Mouse (Mus musculus) lung, embryonic 14.5 days (tissue): ENCODE results near the gene Dock1. TPM values are rescaled to one million over a fixed set of nuclear protein-coding genes. Genes with fewer than 3 reads are reported as not detected.
A peak's percentile ranks its signal among the peaks of the same experiment; 100 is the strongest.

Experiments used
- ATAC-seq: fragments of 200-750 bp; cut with Nextera tagmentation; 2 replicates; pipeline ENCODE4 v1.8.0; 2017; ENCODE audit warnings: mild to moderate bottlenecking, moderate TSS enrichment, moderate library complexity; ENCODE audit not compliant: insufficient read depth
- DNase-seq: peaks from one replicate; pipeline ENCODE4 v3.0.0-alpha.2; 2015
- H3K27ac ChIP-seq: fragments of 300-500 bp; sonication (generic); 2 replicates; pipeline ENCODE4 v1.5.1; 2014; ENCODE audit warnings: low read depth, mild to moderate bottlenecking, moderate library complexity
- H3K27me3 ChIP-seq: fragments of 300-500 bp; sonication (generic); 2 replicates; pipeline ENCODE4 v1.6.1; 2014; ENCODE audit warnings: low read length, control low read depth; ENCODE audit not compliant: insufficient read depth
- H3K36me3 ChIP-seq: fragments of 300-500 bp; sonication (generic); 2 replicates; pipeline ENCODE4 v1.6.1; 2014; ENCODE audit warnings: control low read depth; ENCODE audit not compliant: insufficient read depth
- H3K4me1 ChIP-seq: fragments of 300-500 bp; sonication (generic); 2 replicates; pipeline ENCODE4 v1.6.1; 2014; ENCODE audit warnings: antibody characterized with exemption, control low read depth; ENCODE audit not compliant: insufficient read depth
- H3K4me2 ChIP-seq: fragments of 300-500 bp; sonication (generic); 2 replicates; pipeline ENCODE4 v1.6.1; 2014; ENCODE audit warnings: mild to moderate bottlenecking
- H3K4me3 ChIP-seq: fragments of 300-500 bp; sonication (generic); 2 replicates; pipeline ENCODE4 v1.5.1; 2014; ENCODE audit warnings: low read depth, low read length
- H3K9ac ChIP-seq: fragments of 300-500 bp; sonication (generic); 2 replicates; pipeline ENCODE4 v1.6.1; 2014
- H3K9me3 ChIP-seq: fragments of 300-500 bp; sonication (generic); 2 replicates; pipeline ENCODE4 v1.6.1; 2016; ENCODE audit warnings: low read depth, low read length, control low read depth
- CTCF ChIP-seq: IDR thresholded peaks from 2 replicates; pipeline ENCODE4 v1.5.1; 2016; ENCODE audit warnings: antibody characterized with exemption, low read depth
- WGBS: fragments of 180-500 bp; shearing (Covaris S2); extraction: QIAGEN DNeasy Blood & Tissue Kit; methylation state at CpG from one replicate; pipeline ENCODE4 v1.1.7; 2014; 5-methylcytosine and 5-hydroxymethylcytosine counted together
- polyA plus RNA-seq: library from polyadenylated mRNA; unstranded; fragments of >200 nt; fragmentation: Nextera tagmentation; extraction: Ambion mirVana; gene quantifications from 2 replicates; pipeline ENCODE4 v1.2.1, GENCODE M21; 2014

Gene Dock1
- polyA plus RNA-seq, 1 experiment from 2014 or later = 57.3 TPM

DNA sequence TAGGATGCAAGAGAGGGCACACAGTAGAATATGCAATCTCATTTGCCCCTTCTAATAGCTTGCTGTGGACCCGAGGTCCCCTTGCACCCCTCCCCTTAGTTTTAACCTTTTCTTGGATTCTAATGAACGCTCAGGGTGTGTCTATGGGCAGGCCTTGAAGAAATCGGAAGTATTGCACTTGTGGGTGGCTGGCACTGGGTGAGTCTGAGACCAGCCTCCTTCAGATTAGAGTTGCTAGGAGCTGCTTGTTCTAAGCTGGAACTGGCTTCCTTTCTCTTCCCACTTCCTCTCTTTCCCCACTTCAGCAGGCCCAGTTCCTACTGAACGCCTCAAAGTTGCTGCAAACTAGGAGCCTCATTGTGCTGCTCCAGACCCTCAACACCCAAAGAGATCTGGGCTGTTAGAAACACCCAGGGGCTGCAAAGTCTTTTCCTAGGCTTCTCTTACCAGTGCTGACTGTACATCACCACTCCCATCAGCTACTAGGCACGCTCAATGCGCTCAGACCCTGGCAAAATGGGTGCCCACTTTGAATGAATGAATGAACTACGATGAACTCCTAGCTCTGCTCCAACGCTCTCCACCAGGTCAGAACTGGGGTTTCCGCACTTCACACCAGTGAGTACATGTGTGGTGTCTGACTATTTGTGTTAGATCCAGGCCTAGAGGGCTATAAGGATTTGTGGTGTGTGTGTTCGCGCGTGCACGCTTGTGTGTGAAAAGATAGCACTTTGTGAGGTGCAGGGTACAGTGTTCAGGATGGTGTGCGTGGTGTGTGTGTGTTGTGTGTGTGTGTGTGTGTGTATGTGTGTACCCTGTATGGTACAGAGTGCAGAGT lies 761 bp upstream of the Dock1 start:
- H3K9ac ChIP-seq = peak overlapping the region; percentile 96; the same call in 1 of the 2 replicates
- H3K9me3 ChIP-seq = no peaks in the 10 kb centered on the region
- H3K36me3 ChIP-seq = no peaks in the 10 kb centered on the region
- 85% methylated on average over 14 of the region's 14 CpGs for WGBS
- peak overlapping the region; percentile 89 for H3K4me2 ChIP-seq
- H3K4me1 ChIP-seq = peaks cover 16% of the 10 kb centered on the region; the same call in 1 of the 2 replicates
- ATAC-seq = no peak
- no peaks in the 10 kb centered on the region for H3K27me3 ChIP-seq
- H3K27ac ChIP-seq = peak overlapping the region; percentile 97
- peak overlapping the region; percentile 84 for H3K4me3 ChIP-seq
- no peak for DNase-seq
- TF ChIP-seq CTCF = no peak

DNA sequence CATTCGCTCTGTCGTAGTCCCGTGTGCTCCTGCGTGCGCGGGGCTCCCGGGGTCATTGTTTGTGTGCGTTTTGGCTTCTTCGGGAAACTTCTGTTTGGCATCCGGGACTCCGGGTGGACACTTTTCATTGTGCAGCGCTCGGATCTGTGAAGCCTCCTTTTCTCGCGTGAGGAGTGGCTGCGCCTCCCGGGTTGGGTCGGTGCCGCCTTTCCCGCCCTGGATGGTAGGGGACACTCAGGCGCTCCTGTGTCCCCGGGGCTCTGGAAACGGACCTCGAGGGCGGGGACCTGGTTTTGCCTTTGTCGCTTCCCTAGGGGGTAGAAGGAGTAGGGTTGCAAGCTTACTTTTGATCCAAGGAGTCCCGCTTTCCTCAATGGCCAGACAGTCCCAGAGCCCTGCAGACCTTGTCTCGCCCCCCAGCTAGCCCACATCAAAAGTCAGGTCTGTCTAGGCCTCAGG lies 578 bp downstream of the Dock1 start:
- Histone ChIP-seq H3K4me2 (peak overlapping the region; percentile 89), H3K9ac (peak overlapping the region; percentile 96), H3K4me3 (peak overlapping the region; percentile 84), H3K9me3 (no peaks in the 10 kb centered on the region), H3K27ac (peak overlapping the region; percentile 97), H3K4me1 (peaks cover 16% of the 10 kb centered on the region; the same call in 1 of the 2 replicates), H3K36me3 (no peaks in the 10 kb centered on the region), H3K27me3 (no peaks in the 10 kb centered on the region)
- under 1% methylated on average over 28 of the region's 28 CpGs for WGBS
- peak; percentile 47 for ATAC-seq
- no peak for TF ChIP-seq CTCF
- peak; percentile 75 for DNase-seq

DNA sequence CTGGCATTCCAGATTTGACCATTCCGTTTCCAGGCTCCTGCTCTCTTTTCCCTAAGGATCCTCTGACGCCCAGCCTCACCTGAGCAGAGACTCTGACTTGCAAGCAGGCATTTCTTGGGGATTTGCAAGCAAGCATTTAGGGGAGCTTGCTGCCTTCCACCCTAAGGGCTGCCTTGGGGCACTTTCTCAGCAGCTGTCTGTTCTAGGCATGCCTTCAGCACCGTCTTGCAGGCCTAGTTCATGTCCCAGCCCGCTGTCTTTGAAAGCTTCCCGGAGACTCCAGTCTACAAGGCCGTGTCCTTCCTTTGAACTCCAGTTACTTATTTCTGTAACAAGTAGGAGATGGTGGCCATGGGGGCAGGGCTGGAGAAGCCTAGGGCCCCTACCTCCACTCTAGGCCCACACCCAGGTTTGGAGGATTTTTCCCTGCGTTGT lies 1.0 kb downstream of the Dock1 start:
- H3K27me3 ChIP-seq = no peaks in the 10 kb centered on the region
- H3K9me3 ChIP-seq = no peaks in the 10 kb centered on the region
- WGBS = 10% methylated on average over 7 of the region's 7 CpGs
- ATAC-seq = peak; percentile 20; the same call in 1 of the 2 replicates
- peak overlapping the region; percentile 97 for H3K27ac ChIP-seq
- H3K4me2 ChIP-seq = peak overlapping the region; percentile 89
- TF ChIP-seq CTCF = no peak
- H3K9ac ChIP-seq = peak overlapping the region; percentile 96
- H3K4me3 ChIP-seq = peak overlapping the region; percentile 84
- H3K36me3 ChIP-seq = no peaks in the 10 kb centered on the region
- DNase-seq = peak; percentile 66
- peaks cover 16% of the 10 kb centered on the region; the same call in 1 of the 2 replicates for H3K4me1 ChIP-seq

DNA sequence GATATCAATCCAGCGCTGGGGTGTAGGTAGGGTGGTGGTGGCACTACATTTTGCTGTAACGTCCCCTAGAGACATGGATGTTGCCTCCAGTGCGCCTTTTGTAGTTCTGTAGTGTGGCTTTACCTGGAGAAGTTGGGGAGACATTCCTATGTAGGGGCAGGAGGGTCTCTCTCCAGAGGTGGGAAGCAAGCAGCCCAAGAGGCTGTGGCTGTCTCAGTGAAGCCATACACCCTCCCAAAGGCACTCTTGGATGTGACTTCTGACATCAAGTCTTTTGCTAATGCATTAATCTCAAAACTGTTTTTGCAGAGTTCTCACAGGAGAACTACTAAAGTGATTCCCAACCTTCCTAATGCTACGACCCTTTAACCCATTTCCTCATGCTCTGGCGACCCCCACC lies 2.7 kb downstream of the Dock1 start:
- H3K9ac ChIP-seq = no peak overlapping the region
- WGBS = 70% methylated on average over 5 of the region's 5 CpGs
- H3K27ac ChIP-seq = no peak overlapping the region
- peak overlapping the region; percentile 89 for H3K4me2 ChIP-seq
- no peak for TF ChIP-seq CTCF
- no peaks in the 10 kb centered on the region for H3K36me3 ChIP-seq
- no peak overlapping the region for H3K4me3 ChIP-seq
- peaks cover 16% of the 10 kb centered on the region; the same call in 1 of the 2 replicates for H3K4me1 ChIP-seq
- H3K27me3 ChIP-seq = no peaks in the 10 kb centered on the region
- ATAC-seq = no peak
- no peaks in the 10 kb centered on the region for H3K9me3 ChIP-seq
- no peak for DNase-seq

DNA sequence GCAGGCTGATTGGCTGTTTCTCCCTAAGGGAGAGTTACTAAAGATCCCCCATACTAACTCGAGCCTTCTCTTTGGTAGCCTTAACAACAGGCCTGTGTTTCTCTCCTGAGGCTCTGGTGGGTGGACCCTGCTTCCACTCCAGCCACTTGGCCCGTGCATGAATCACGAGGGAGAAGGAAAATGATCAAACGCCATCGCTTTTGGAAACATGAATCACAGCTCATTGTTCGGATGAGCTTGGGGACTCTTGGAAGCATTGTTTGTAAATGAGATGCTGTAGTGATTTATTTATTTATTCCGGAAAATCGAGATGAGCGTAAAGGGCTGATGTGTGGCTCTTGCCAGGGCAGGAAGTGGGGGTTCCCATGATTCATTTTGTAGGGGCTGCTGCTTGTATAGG lies 3.5 kb downstream of the Dock1 start:
- peak; percentile 36 for DNase-seq

DNA sequence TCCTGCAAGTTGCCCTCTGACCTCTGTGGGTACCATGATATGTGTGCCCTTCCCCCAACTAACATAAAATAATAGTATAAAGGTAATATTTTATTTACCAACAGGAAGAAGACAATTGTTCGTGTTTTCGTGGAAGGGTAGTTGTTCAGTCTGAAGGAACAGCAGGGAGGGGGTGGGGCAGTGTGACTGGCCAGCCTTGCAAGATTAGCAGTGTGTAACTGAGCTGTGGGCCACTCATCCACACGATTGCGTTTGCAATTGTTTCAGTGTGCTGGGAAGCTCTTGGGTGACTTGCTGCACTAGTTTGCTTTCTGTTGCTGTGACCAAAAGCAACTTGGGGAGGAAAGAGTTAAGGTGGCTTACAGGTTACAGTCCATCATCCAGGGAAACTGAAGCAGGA lies 7.4 kb downstream of the Dock1 start:
- DNase-seq (no peak), ATAC-seq (no peak)
- no peak for TF ChIP-seq CTCF
- Histone ChIP-seq H3K4me3 (no peak overlapping the region), H3K36me3 (peaks cover 5% of the 10 kb centered on the region; the same call in 1 of the 2 replicates), H3K9ac (no peak overlapping the region), H3K9me3 (no peaks in the 10 kb centered on the region), H3K4me1 (peaks cover 8% of the 10 kb centered on the region; the same call in 1 of the 2 replicates), H3K4me2 (no peak overlapping the region), H3K27ac (no peak overlapping the region), H3K27me3 (no peaks in the 10 kb centered on the region)
- WGBS = 59% methylated on average over 4 of the region's 4 CpGs

More for the DNA sequence above, 3.5 kb downstream of the Dock1 start:
- 51% methylated on average over 9 of the region's 9 CpGs for WGBS
- peaks cover 16% of the 10 kb centered on the region; the same call in 1 of the 2 replicates for H3K4me1 ChIP-seq
- 0 out of 2 replicates have a peak overlapping the region, but pooled peaks have one; percentile 4 for H3K4me3 ChIP-seq
- H3K9me3 ChIP-seq = no peaks in the 10 kb centered on the region
- H3K4me2 ChIP-seq = peak overlapping the region; percentile 36
- no peaks in the 10 kb centered on the region for H3K36me3 ChIP-seq
- TF ChIP-seq CTCF = no peak
- ATAC-seq = no peak
- H3K9ac ChIP-seq = no peak overlapping the region
- H3K27ac ChIP-seq = no peak overlapping the region
- H3K27me3 ChIP-seq = no peaks in the 10 kb centered on the region
